In genomic region chr16:17785337-17785736, GRCm38 (mm10) we compare ENCODE assay signal across 18 mouse cellular contexts. TPM values are rescaled to one million over a fixed set of nuclear protein-coding genes. Genes with fewer than 3 reads are reported as not detected.
DNase-seq lines count a peak whose midpoint lies in the region; ATAC-seq and TF ChIP-seq lines count a peak whose summit lies in the region.
"Had no signal": no experiment of that assay in that cellular context is flagged by ENCODE, and none has a peak within 500 bp of the region (broad histone marks: within the 10 kb centered on the region; RNA-seq: fewer than 3 reads in every experiment).

No protein-coding gene starts in this region.

- no peak overlapping the region for H3K27ac ChIP-seq in embryonic facial prominence, embryonic 11.5 days (replicated peaks; ENCODE audit: low read depth, low read length)
- H3K27ac ChIP-seq in embryonic facial prominence, embryonic 10.5 days (replicated peaks), result no peak overlapping the region
- no peak overlapping the region for H3K27ac ChIP-seq in left cerebral cortex, adult 2 months
- H3K27ac ChIP-seq: hindbrain, embryonic 12.5 days; limb, embryonic 13.5 days; macrophage had no signal

- TF ChIP-seq CTCF in left cerebral cortex, adult 2 months (IDR thresholded peaks at IDR 0.05), result peak; percentile 56

- ATAC-seq in embryonic facial prominence, embryonic 11.5 days (replicated peaks; ENCODE audit: insufficient number of reproducible peaks, low FRiP score, low TSS enrichment, low read depth), result no peak
- ATAC-seq in common myeloid progenitor, adult 5-6 weeks (replicated peaks; ENCODE audit: low read depth, poor library complexity, severe bottlenecking), result 0 out of 2 replicates have a peak, but pooled peaks have one; percentile 36
- ATAC-seq in monocyte, adult 5-6 weeks (replicated peaks; ENCODE audit: insufficient number of reproducible peaks, low FRiP score, low TSS enrichment, poor library complexity, severe bottlenecking), result no peak
- ATAC-seq: forebrain, embryonic 14.5 days; midbrain, embryonic 16.5 days had no signal

- DNase-seq in embryonic facial prominence, embryonic 11.5 days (ENCODE audit: low spot score), result peak; percentile 29
- DNase-seq in embryonic facial prominence, embryonic 10.5 days (ENCODE audit: low spot score), result no peak
- DNase-seq in left cerebral cortex, adult 2 months (ENCODE audit: extremely low spot score in 1 of 2, low spot score in 2 of 2), result no peak
- no peak for DNase-seq in left cerebral cortex, postnatal 36 days (ENCODE audit: low spot score in 2 of 2)
- DNase-seq in A20 (ENCODE audit: low read depth, low spot score), result peak; percentile 29
- no peak for DNase-seq in right cerebral cortex, adult 2 months (ENCODE audit: low spot score in 2 of 2)
- DNase-seq: gastrocnemius, postnatal 10 days; kidney, adult 18-20 months had no signal

- no peak overlapping the region for H3K4me2 ChIP-seq in embryonic facial prominence, embryonic 11.5 days (ENCODE audit: low read depth, low read length)
- H3K4me2 ChIP-seq: hindbrain, embryonic 12.5 days; limb, embryonic 13.5 days had no signal

- WGBS in embryonic facial prominence, embryonic 11.5 days, result 58% methylated on average over 3 of the region's 3 CpGs
- 62% methylated on average over 3 of the region's 3 CpGs for WGBS in embryonic facial prominence, embryonic 10.5 days

- intact Hi-C loops in left cerebral cortex, adult 2 months (cut with DNase I), result no loop called here
- intact Hi-C loops in left cerebral cortex, postnatal 36 days (cut with DNase I), result no loop called here

- H3K9ac ChIP-seq in embryonic facial prominence, embryonic 11.5 days (replicated peaks; ENCODE audit: low read length), result no peak overlapping the region
- H3K9ac ChIP-seq: hindbrain, embryonic 12.5 days; limb, embryonic 13.5 days had no signal

- no peaks in the 10 kb centered on the region for H3K9me3 ChIP-seq in embryonic facial prominence, embryonic 11.5 days (replicated peaks; ENCODE audit: control insufficient read depth, low read length)
- H3K9me3 ChIP-seq in embryonic facial prominence, embryonic 10.5 days, result no peaks in the 10 kb centered on the region
- H3K9me3 ChIP-seq: hindbrain, embryonic 12.5 days; limb, embryonic 13.5 days had no signal

- H3K4me1 ChIP-seq in embryonic facial prominence, embryonic 11.5 days (ENCODE audit: control insufficient read depth, insufficient read depth, low read length), result no peaks in the 10 kb centered on the region
- H3K4me1 ChIP-seq in embryonic facial prominence, embryonic 10.5 days, result no peaks in the 10 kb centered on the region
- H3K4me1 ChIP-seq: hindbrain, embryonic 12.5 days; limb, embryonic 13.5 days had no signal

- no peak overlapping the region for H3K4me3 ChIP-seq in embryonic facial prominence, embryonic 11.5 days (ENCODE audit: low read depth, low read length)
- H3K4me3 ChIP-seq in embryonic facial prominence, embryonic 10.5 days, result no peak overlapping the region
- H3K4me3 ChIP-seq in left cerebral cortex, adult 2 months, result no peak overlapping the region
- H3K4me3 ChIP-seq: hindbrain, embryonic 12.5 days; limb, embryonic 13.5 days had no signal

- H3K27me3 ChIP-seq in embryonic facial prominence, embryonic 11.5 days (ENCODE audit: control insufficient read depth, insufficient read depth, low read length), result no peaks in the 10 kb centered on the region
- no peaks in the 10 kb centered on the region for H3K27me3 ChIP-seq in embryonic facial prominence, embryonic 10.5 days (replicated peaks; ENCODE audit: low read depth, poor library complexity, severe bottlenecking)
- H3K27me3 ChIP-seq: hindbrain, embryonic 12.5 days; limb, embryonic 13.5 days had no signal

- H3K36me3 ChIP-seq in embryonic facial prominence, embryonic 11.5 days (replicated peaks; ENCODE audit: control insufficient read depth, insufficient read depth, low read depth, low read length), result peaks cover 4% of the 10 kb centered on the region; the same call in 1 of the 2 replicates
- H3K36me3 ChIP-seq in embryonic facial prominence, embryonic 10.5 days (replicated peaks), result peaks cover 99% of the 10 kb centered on the region

RNA-seq across cellular contexts. Expression of gene Scarf2, which starts 11.7 kb away (rescaled TPM):
- polyA plus RNA-seq in embryonic facial prominence, embryonic 11.5 days (2014; fragmentation: Nextera tagmentation; extraction: Ambion mirVana), result 13.5 and 15.3 TPM in 2 replicates
- 9.3 and 10.5 TPM in 2 replicates for polyA plus RNA-seq in embryonic facial prominence, embryonic 10.5 days (2016; fragmentation: Nextera tagmentation; extraction: Ambion mirVana)
- 1 to 10 TPM; 2.8 to 5.9 TPM for total RNA-seq in left cerebral cortex, adult 2 months (2021)
- total RNA-seq in left cerebral cortex, postnatal 36 days (2021), result 1 to 10 TPM; 3.4 to 3.8 TPM
- not detected in 2 replicates for total RNA-seq in common myeloid progenitor, adult 5-6 weeks (2017)
- 0.19 to 0.21 TPM in 2 of 3 replicates, not detected in the other for total RNA-seq in monocyte, adult 5-6 weeks (2017)

RNA-seq across cellular contexts. Expression of gene Klhl22, which starts 25.9 kb away (rescaled TPM):
- polyA plus RNA-seq in embryonic facial prominence, embryonic 11.5 days (2014; fragmentation: Nextera tagmentation; extraction: Ambion mirVana), result 48.0 and 58.1 TPM in 2 replicates
- 64.9 and 72.8 TPM in 2 replicates for polyA plus RNA-seq in embryonic facial prominence, embryonic 10.5 days (2016; fragmentation: Nextera tagmentation; extraction: Ambion mirVana)
- total RNA-seq in left cerebral cortex, adult 2 months (2021), result 10 to 100 TPM; 84.9 to 86.0 TPM
- 100 to 1,000 TPM in 1 of 2 experiments, 10 to 100 TPM in 1; 92.5 to 110 TPM for total RNA-seq in left cerebral cortex, postnatal 36 days (2021)
- 27.0 and 33.2 TPM in 2 replicates for total RNA-seq in common myeloid progenitor, adult 5-6 weeks (2017)
- total RNA-seq in monocyte, adult 5-6 weeks (2017), result 5.0 to 8.2 TPM (median 6.7 TPM) in 3 replicates

RNA-seq across cellular contexts. Expression of gene B830017H08Rik, which starts 47.6 kb away (rescaled TPM):
- polyA plus RNA-seq in embryonic facial prominence, embryonic 11.5 days (2014; fragmentation: Nextera tagmentation; extraction: Ambion mirVana), result not detected in 2 replicates
- not detected in 2 replicates for polyA plus RNA-seq in embryonic facial prominence, embryonic 10.5 days (2016; fragmentation: Nextera tagmentation; extraction: Ambion mirVana)
- total RNA-seq in left cerebral cortex, adult 2 months (2021), result 1 to 10 TPM; 3.4 to 4.1 TPM
- total RNA-seq in left cerebral cortex, postnatal 36 days (2021), result 1 to 10 TPM; 2.9 to 4.6 TPM
- total RNA-seq in common myeloid progenitor, adult 5-6 weeks (2017), result not detected in 2 replicates
- not detected in 3 replicates for total RNA-seq in monocyte, adult 5-6 weeks (2017)
- total RNA-seq: gastrocnemius, postnatal 10 days had no signal
- polyA plus RNA-seq: heart, embryonic 14.5 days; large intestine, adult 2 months; macrophage; spleen, adult 2 months had no signal

RNA-seq across cellular contexts. Expression of gene Med15, which starts 52.6 kb away (rescaled TPM):
- polyA plus RNA-seq in embryonic facial prominence, embryonic 11.5 days (2014; fragmentation: Nextera tagmentation; extraction: Ambion mirVana), result 32.8 and 33.6 TPM in 2 replicates
- 50.3 and 50.5 TPM in 2 replicates for polyA plus RNA-seq in embryonic facial prominence, embryonic 10.5 days (2016; fragmentation: Nextera tagmentation; extraction: Ambion mirVana)
- total RNA-seq in left cerebral cortex, adult 2 months (2021), result 10 to 100 TPM; 76.9 to 83.4 TPM
- 10 to 100 TPM; 63.3 to 90.2 TPM for total RNA-seq in left cerebral cortex, postnatal 36 days (2021)
- total RNA-seq in common myeloid progenitor, adult 5-6 weeks (2017), result 21.4 and 30.8 TPM in 2 replicates
- total RNA-seq in monocyte, adult 5-6 weeks (2017), result 55.5 to 92.1 TPM (median 65.8 TPM) in 3 replicates

RNA-seq across cellular contexts. Expression of gene Car15, which starts 52.8 kb away (rescaled TPM):
- polyA plus RNA-seq in embryonic facial prominence, embryonic 11.5 days (2014; fragmentation: Nextera tagmentation; extraction: Ambion mirVana), result 1.7 and 2.0 TPM in 2 replicates
- 2.5 and 4.1 TPM in 2 replicates for polyA plus RNA-seq in embryonic facial prominence, embryonic 10.5 days (2016; fragmentation: Nextera tagmentation; extraction: Ambion mirVana)
- total RNA-seq in left cerebral cortex, adult 2 months (2021), result 10 to 100 TPM; 12.2 to 16.4 TPM
- 10 to 100 TPM; 11.7 to 14.4 TPM for total RNA-seq in left cerebral cortex, postnatal 36 days (2021)
- total RNA-seq in common myeloid progenitor, adult 5-6 weeks (2017), result 5.4 TPM in 1 of 2 replicates, not detected in the other
- 0.43 to 7.7 TPM (median 6.5 TPM) in 3 replicates for total RNA-seq in monocyte, adult 5-6 weeks (2017)

Comparison
In these comparisons a context has a peak if more than half of its experiments do, and no peak if none do; other contexts are left out.
1. DNase-seq: peak in embryonic facial prominence, embryonic 11.5 days (single experiment) and A20 (single experiment); none in embryonic facial prominence, embryonic 10.5 days (single experiment), left cerebral cortex, adult 2 months (0 of 2), left cerebral cortex, postnatal 36 days (0 of 2) and right cerebral cortex, adult 2 months (0 of 2).